Mouse (Mus musculus) heart, embryonic 16.5 days (tissue): Measurements from ENCODE around the gene Nr2e1. TPM values are rescaled to one million over a fixed set of nuclear protein-coding genes. Genes with fewer than 3 reads are reported as not detected.
A peak's percentile ranks its signal among the peaks of the same experiment; 100 is the strongest.

ENCODE experiments used
- ATAC-seq: fragments of 200-750 bp; cut with Nextera tagmentation; replicated peaks from 2 replicates; pipeline ENCODE4 v1.8.0; 2017; ENCODE audit warnings: moderate number of reproducible peaks; ENCODE audit not compliant: insufficient read depth, low FRiP score; ENCODE audit errors: extremely low read depth
- H3K27ac ChIP-seq: fragments of 300-500 bp; sonication (generic); 2 replicates; pipeline ENCODE4 v1.5.1; 2014; ENCODE audit warnings: mild to moderate bottlenecking, low read length, control low read depth, moderate library complexity
- H3K27me3 ChIP-seq: fragments of 300-500 bp; sonication (generic); 2 replicates; pipeline ENCODE4 v1.6.1; 2014; ENCODE audit warnings: low read length, mixed read lengths; ENCODE audit not compliant: control insufficient read depth, insufficient read depth
- H3K36me3 ChIP-seq: fragments of 300-500 bp; sonication (generic); 2 replicates; pipeline ENCODE4 v1.6.1; 2014; ENCODE audit not compliant: control insufficient read depth, insufficient read depth
- H3K4me1 ChIP-seq: fragments of 300-500 bp; sonication (generic); 2 replicates; pipeline ENCODE4 v1.6.1; 2014; ENCODE audit warnings: low read length, mixed read lengths; ENCODE audit not compliant: control insufficient read depth, insufficient read depth
- H3K4me2 ChIP-seq: fragments of 300-500 bp; sonication (generic); 2 replicates; pipeline ENCODE4 v1.6.1; 2014; ENCODE audit warnings: low read depth, mild to moderate bottlenecking, control low read depth, low read length
- H3K4me3 ChIP-seq: fragments of 300-500 bp; sonication (generic); 2 replicates; pipeline ENCODE4 v1.5.1; 2014; ENCODE audit warnings: mild to moderate bottlenecking, control low read depth, low read length
- H3K9ac ChIP-seq: fragments of 300-500 bp; sonication (generic); 2 replicates; pipeline ENCODE4 v1.6.1; 2014; ENCODE audit warnings: low read length, control low read depth
- H3K9me3 ChIP-seq: fragments of 300-500 bp; sonication (generic); replicated peaks from 2 replicates; pipeline ENCODE4 v1.6.1; 2016; ENCODE audit warnings: low read length; ENCODE audit not compliant: control insufficient read depth
- WGBS: fragments of 180-500 bp; shearing (Covaris S2); extraction: QIAGEN DNeasy Blood & Tissue Kit; methylation state at CpG from one replicate; pipeline ENCODE4 v1.1.7; 2014; 5-methylcytosine and 5-hydroxymethylcytosine counted together
- polyA plus RNA-seq: library from polyadenylated mRNA; unstranded; fragments of >200 nt; fragmentation: Nextera tagmentation; extraction: Ambion mirVana; gene quantifications from 2 replicates; pipeline ENCODE4 v1.2.1, GENCODE M21; 2015

Nr2e1 gene
- polyA plus RNA-seq, 1 experiment from 2014 or later: not detected

DNA sequence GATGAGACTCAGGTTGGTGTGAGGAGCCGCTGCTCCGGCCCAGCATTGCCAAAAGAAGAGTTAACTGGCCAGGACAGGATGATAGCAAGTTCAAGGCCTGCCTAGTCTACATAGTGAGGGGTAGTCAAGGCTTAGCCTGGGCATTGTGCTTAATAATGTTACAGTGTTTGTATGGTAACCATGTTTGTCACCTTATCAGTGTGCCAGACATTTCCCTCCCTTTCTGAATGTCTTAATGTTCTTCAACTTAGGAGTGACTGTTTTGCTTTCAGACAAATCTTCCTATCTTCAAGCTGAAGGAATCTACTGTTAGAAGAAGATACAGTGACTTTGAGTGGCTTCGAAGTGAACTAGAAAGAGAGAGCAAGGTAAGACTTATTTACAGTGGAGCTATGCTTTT lies 57.8 kb downstream of the Nr2e1 start:
- Histone ChIP-seq H3K9ac (no peak overlapping the region), H3K9me3 (no peaks in the 10 kb centered on the region), H3K4me1 (peaks cover 10% of the 10 kb centered on the region), H3K4me2 (no peak overlapping the region), H3K36me3 (peaks cover 39% of the 10 kb centered on the region), H3K4me3 (no peak overlapping the region), H3K27ac (no peak overlapping the region), H3K27me3 (no peaks in the 10 kb centered on the region)
- 95% methylated on average over 3 of the region's 3 CpGs for WGBS
- no peak for ATAC-seq

GRCm38 (mm10) chr10:42523556-42524162 lies 59.8 kb downstream of the Nr2e1 start:
- Histone ChIP-seq H3K27ac (no peak overlapping the region), H3K4me2 (no peak overlapping the region), H3K4me1 (peaks cover 11% of the 10 kb centered on the region), H3K36me3 (peaks cover 23% of the 10 kb centered on the region), H3K9me3 (no peaks in the 10 kb centered on the region), H3K4me3 (no peak overlapping the region), H3K27me3 (no peaks in the 10 kb centered on the region), H3K9ac (no peak overlapping the region)
- no peak for ATAC-seq
- 82% methylated on average over 11 of the region's 11 CpGs for WGBS

GRCm38 (mm10) chr10:42522912-42523311 lies 60.5 kb downstream of the Nr2e1 start:
- 65% methylated on average over 2 of the region's 2 CpGs for WGBS
- Histone ChIP-seq H3K36me3 (peaks cover 16% of the 10 kb centered on the region), H3K27ac (no peak overlapping the region), H3K9me3 (no peaks in the 10 kb centered on the region), H3K4me1 (peaks cover 16% of the 10 kb centered on the region), H3K27me3 (no peaks in the 10 kb centered on the region), H3K9ac (no peak overlapping the region), H3K4me3 (no peak overlapping the region), H3K4me2 (no peak overlapping the region)
- ATAC-seq: no peak

DNA sequence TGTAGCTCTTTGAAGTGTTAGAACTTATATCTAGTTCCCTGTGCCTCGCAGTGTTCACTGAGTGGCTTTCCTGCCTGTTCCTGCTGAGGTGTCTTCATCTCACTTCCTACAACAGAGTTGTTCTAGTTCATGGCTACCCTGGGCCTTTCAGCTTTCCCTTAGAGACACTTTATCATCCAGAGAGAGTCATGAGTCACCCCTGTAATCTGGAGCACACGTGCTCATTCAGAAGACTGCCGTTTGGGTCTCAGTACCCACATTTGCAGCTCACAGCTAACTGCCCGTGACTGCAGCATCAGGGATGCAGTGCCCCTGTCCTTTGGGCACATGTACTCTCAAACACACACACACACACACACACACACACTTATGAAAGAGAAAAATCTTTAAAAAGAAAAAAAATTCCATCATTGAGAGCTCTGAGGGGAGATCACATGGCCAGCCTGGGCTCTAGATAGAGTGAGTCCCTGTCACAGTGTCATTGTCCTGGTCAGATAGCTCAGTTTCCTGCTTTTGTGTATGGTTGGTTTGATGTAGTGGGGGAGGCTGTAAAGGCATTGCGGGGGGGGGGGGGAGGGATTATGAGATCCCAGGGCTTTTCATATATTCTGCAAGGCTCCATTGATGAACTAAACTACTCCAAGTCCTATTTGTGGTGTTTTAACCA lies 62.0 kb downstream of the Nr2e1 start:
- 32% methylated on average over 5 of the region's 5 CpGs for WGBS
- no peak overlapping the region for H3K9ac ChIP-seq
- no peaks in the 10 kb centered on the region for H3K27me3 ChIP-seq
- no peak overlapping the region for H3K4me2 ChIP-seq
- no peak overlapping the region for H3K4me3 ChIP-seq
- H3K36me3 ChIP-seq: peaks cover 9% of the 10 kb centered on the region
- H3K9me3 ChIP-seq: no peaks in the 10 kb centered on the region
- peak overlapping the region; percentile 14; the same call in 1 of the 2 replicates for H3K27ac ChIP-seq
- H3K4me1 ChIP-seq: peaks cover 16% of the 10 kb centered on the region
- peak; percentile 76 for ATAC-seq

GRCm38 (mm10) chr10:42518363-42518762 lies 65.1 kb downstream of the Nr2e1 start:
- Histone ChIP-seq H3K9me3 (no peaks in the 10 kb centered on the region), H3K27me3 (no peaks in the 10 kb centered on the region), H3K9ac (no peak overlapping the region), H3K36me3 (peaks cover 4% of the 10 kb centered on the region; the same call in 1 of the 2 replicates), H3K4me1 (peaks cover 16% of the 10 kb centered on the region), H3K4me3 (no peak overlapping the region), H3K4me2 (no peak overlapping the region), H3K27ac (no peak overlapping the region)
- ATAC-seq: no peak
- 48% methylated on average over 8 of the region's 8 CpGs for WGBS

- no peak overlapping the region for H3K4me3 ChIP-seq
- no peak overlapping the region for H3K4me2 ChIP-seq
- H3K36me3 ChIP-seq: peaks cover 4% of the 10 kb centered on the region; the same call in 1 of the 2 replicates
- peaks cover 5% of the 10 kb centered on the region for H3K4me1 ChIP-seq
- no peak for ATAC-seq
- no peaks in the 10 kb centered on the region for H3K9me3 ChIP-seq
- no peak overlapping the region for H3K27ac ChIP-seq
- H3K27me3 ChIP-seq: no peaks in the 10 kb centered on the region
- no peak overlapping the region for H3K9ac ChIP-seq
These were observed 69.3 kb downstream of the Nr2e1 start for GRCm38 (mm10) chr10:42514125-42514524.

Other genes starting within 250 kb of the Nr2e1 start
- 19.5 and 22.1 TPM in 2 replicates for gene Afg1l, start 105.1 kb downstream of the Nr2e1 start, polyA plus RNA-seq
- 363 and 415 TPM in 2 replicates for gene Snx3, start 81.6 kb downstream of the Nr2e1 start, polyA plus RNA-seq
- gene Ostm1, start 190 bp upstream of the Nr2e1 start, polyA plus RNA-seq: 17.6 and 24.0 TPM in 2 replicates
- 14.6 and 15.7 TPM in 2 replicates for gene Sec63, start 177.9 kb upstream of the Nr2e1 start, polyA plus RNA-seq